Mouse (Mus musculus) forebrain, embryonic 13.5 days (tissue): ENCODE measurements at regions not wholly inside any gene's neighbourhood (a gene's known extent, or its start where the extent isn't known, plus 50 kb on each side); places are given as distances from the start of the nearest gene placed in this dataset.

Source experiments
- ATAC-seq: fragments of 200-750 bp; cut with Nextera tagmentation; 2 replicates; pipeline ENCODE4 v1.8.0; 2017
- H3K27ac ChIP-seq: fragments of 300-500 bp; sonication (generic); 2 replicates; pipeline ENCODE4 v1.5.1; 2015; ENCODE audit warnings: inconsistent platforms, mild to moderate bottlenecking, moderate library complexity
- H3K27me3 ChIP-seq: fragments of 300-500 bp; sonication (generic); 2 replicates; pipeline ENCODE4 v1.6.1; 2015; ENCODE audit warnings: mild to moderate bottlenecking, inconsistent platforms
- H3K36me3 ChIP-seq: fragments of 300-500 bp; sonication (generic); 2 replicates; pipeline ENCODE4 v1.6.1; 2015; ENCODE audit warnings: mild to moderate bottlenecking, inconsistent platforms; ENCODE audit not compliant: poor library complexity, severe bottlenecking
- H3K4me1 ChIP-seq: fragments of 300-500 bp; sonication (generic); 2 replicates; pipeline ENCODE4 v1.6.1; 2015; ENCODE audit warnings: inconsistent platforms
- H3K4me2 ChIP-seq: fragments of 300-500 bp; sonication (generic); 2 replicates; pipeline ENCODE4 v1.6.1; 2015; ENCODE audit warnings: inconsistent platforms, mild to moderate bottlenecking, moderate library complexity
- H3K4me3 ChIP-seq: fragments of 300-500 bp; sonication (generic); 2 replicates; pipeline ENCODE4 v1.5.1; 2015; ENCODE audit warnings: mild to moderate bottlenecking, inconsistent platforms
- H3K9ac ChIP-seq: fragments of 300-500 bp; sonication (generic); 2 replicates; pipeline ENCODE4 v1.6.1; 2015; ENCODE audit warnings: mild to moderate bottlenecking, inconsistent platforms
- H3K9me3 ChIP-seq: fragments of 300-500 bp; sonication (generic); replicated peaks from 2 replicates; pipeline ENCODE4 v1.6.1; 2016; ENCODE audit warnings: inconsistent platforms
- WGBS: fragments of 180-500 bp; shearing (Covaris S2); methylation state at CpG from one replicate; pipeline ENCODE4 v1.1.7; 2015; 5-methylcytosine and 5-hydroxymethylcytosine counted together

GRCm38 (mm10) chr15:50995688-50996087, 2889.0 kb upstream of the Gm7489 start:
- H3K27me3 ChIP-seq, result no peaks in the 10 kb centered on the region
- no peak overlapping the region for H3K27ac ChIP-seq
- no peaks in the 10 kb centered on the region for H3K36me3 ChIP-seq
- H3K9me3 ChIP-seq, result no peaks in the 10 kb centered on the region
- no peak for ATAC-seq
- peaks cover 7% of the 10 kb centered on the region for H3K4me1 ChIP-seq
- H3K9ac ChIP-seq, result no peak overlapping the region
- H3K4me2 ChIP-seq, result no peak overlapping the region
- WGBS, result 93% methylated on average over 3 of the region's 3 CpGs
- no peak overlapping the region for H3K4me3 ChIP-seq

GRCm38 (mm10) chr15:50996296-50996695, 2888.4 kb upstream of the Gm7489 start:
- 86% methylated on average over 4 of the region's 4 CpGs for WGBS
- Histone ChIP-seq H3K4me1 (peaks cover 7% of the 10 kb centered on the region), H3K27ac (no peak overlapping the region), H3K9ac (no peak overlapping the region), H3K4me2 (no peak overlapping the region), H3K27me3 (no peaks in the 10 kb centered on the region), H3K36me3 (no peaks in the 10 kb centered on the region), H3K4me3 (no peak overlapping the region), H3K9me3 (no peaks in the 10 kb centered on the region)
- ATAC-seq, result no peak

- ATAC-seq, result peak; percentile 89
- no peak overlapping the region for H3K4me3 ChIP-seq
- peak overlapping the region; percentile 33 for H3K4me2 ChIP-seq
Measured at GRCm38 (mm10) chr15:50997209-50997763, 2887.4 kb upstream of the Gm7489 start.

GRCm38 (mm10) chr15:51038968-51039367, 2845.7 kb upstream of the Gm7489 start:
- no peaks in the 10 kb centered on the region for H3K27me3 ChIP-seq
- no peak overlapping the region for H3K27ac ChIP-seq
- H3K9me3 ChIP-seq, result no peaks in the 10 kb centered on the region
- ATAC-seq, result no peak
- no peaks in the 10 kb centered on the region for H3K4me1 ChIP-seq
- no peaks in the 10 kb centered on the region for H3K36me3 ChIP-seq
- 7% methylated on average over 1 of the region's 1 CpGs for WGBS
- no peak overlapping the region for H3K9ac ChIP-seq
- H3K4me2 ChIP-seq, result no peak overlapping the region
- H3K4me3 ChIP-seq, result no peak overlapping the region

More at GRCm38 (mm10) chr15:50997209-50997763, 2887.4 kb upstream of the Gm7489 start:
- no peak overlapping the region for H3K9ac ChIP-seq
- peaks cover 7% of the 10 kb centered on the region for H3K4me1 ChIP-seq
- H3K27ac ChIP-seq, result peak overlapping the region; percentile 19; the same call in 1 of the 2 replicates
- WGBS, result 60% methylated on average over 11 of the region's 11 CpGs
- no peaks in the 10 kb centered on the region for H3K9me3 ChIP-seq
- no peaks in the 10 kb centered on the region for H3K36me3 ChIP-seq
- no peaks in the 10 kb centered on the region for H3K27me3 ChIP-seq

- Histone ChIP-seq H3K4me2 (peak overlapping the region; percentile 42), H3K9ac (no peak overlapping the region), H3K27me3 (no peaks in the 10 kb centered on the region), H3K4me3 (no peak overlapping the region), H3K36me3 (no peaks in the 10 kb centered on the region), H3K9me3 (no peaks in the 10 kb centered on the region), H3K27ac (no peak overlapping the region), H3K4me1 (peaks cover 11% of the 10 kb centered on the region)
- 33% methylated on average over 10 of the region's 10 CpGs for WGBS
- ATAC-seq, result peak; percentile 80
Measured at GRCm38 (mm10) chr15:51070538-51070937, 2814.2 kb upstream of the Gm7489 start.

- Histone ChIP-seq H3K27ac (no peak overlapping the region), H3K27me3 (no peaks in the 10 kb centered on the region), H3K4me2 (peak overlapping the region; percentile 42), H3K36me3 (no peaks in the 10 kb centered on the region), H3K4me1 (peaks cover 11% of the 10 kb centered on the region), H3K4me3 (no peak overlapping the region), H3K9me3 (no peaks in the 10 kb centered on the region), H3K9ac (no peak overlapping the region)
- 55% methylated on average over 10 of the region's 10 CpGs for WGBS
- peak; percentile 76 for ATAC-seq
Measured at GRCm38 (mm10) chr15:51071132-51071656, 2813.5 kb upstream of the Gm7489 start.

GRCm38 (mm10) chr15:51073678-51074077, 2811.0 kb upstream of the Gm7489 start:
- H3K9me3 ChIP-seq, result no peaks in the 10 kb centered on the region
- no peaks in the 10 kb centered on the region for H3K36me3 ChIP-seq
- no peak overlapping the region for H3K4me3 ChIP-seq
- H3K4me2 ChIP-seq, result no peak overlapping the region
- no peak overlapping the region for H3K9ac ChIP-seq
- H3K27me3 ChIP-seq, result no peaks in the 10 kb centered on the region
- no peak overlapping the region for H3K27ac ChIP-seq
- H3K4me1 ChIP-seq, result peaks cover 11% of the 10 kb centered on the region
- ATAC-seq, result no peak
- 77% methylated on average over 6 of the region's 6 CpGs for WGBS

- no peaks in the 10 kb centered on the region for H3K27me3 ChIP-seq
- H3K27ac ChIP-seq, result no peak overlapping the region
- no peak overlapping the region for H3K4me3 ChIP-seq
- 92% methylated on average over 7 of the region's 7 CpGs for WGBS
- no peak for ATAC-seq
- no peaks in the 10 kb centered on the region for H3K9me3 ChIP-seq
- no peaks in the 10 kb centered on the region for H3K36me3 ChIP-seq
- H3K4me2 ChIP-seq, result no peak overlapping the region
- H3K9ac ChIP-seq, result no peak overlapping the region
- H3K4me1 ChIP-seq, result peaks cover 11% of the 10 kb centered on the region
Measured at GRCm38 (mm10) chr15:51074196-51074595, 2810.5 kb upstream of the Gm7489 start.

GRCm38 (mm10) chr15:51083677-51084322, 2800.9 kb upstream of the Gm7489 start:
- H3K4me3 ChIP-seq, result no peak overlapping the region
- H3K9me3 ChIP-seq, result no peaks in the 10 kb centered on the region
- H3K4me2 ChIP-seq, result no peak overlapping the region
- no peak for ATAC-seq
- H3K4me1 ChIP-seq, result no peaks in the 10 kb centered on the region
- no peak overlapping the region for H3K27ac ChIP-seq
- 79% methylated on average over 12 of the region's 12 CpGs for WGBS
- H3K9ac ChIP-seq, result no peak overlapping the region
- no peaks in the 10 kb centered on the region for H3K27me3 ChIP-seq
- no peaks in the 10 kb centered on the region for H3K36me3 ChIP-seq

- no peaks in the 10 kb centered on the region for H3K27me3 ChIP-seq
- H3K36me3 ChIP-seq, result no peaks in the 10 kb centered on the region
- no peak overlapping the region for H3K4me2 ChIP-seq
- ATAC-seq, result no peak
- H3K27ac ChIP-seq, result no peak overlapping the region
- no peaks in the 10 kb centered on the region for H3K4me1 ChIP-seq
- H3K4me3 ChIP-seq, result no peak overlapping the region
- H3K9ac ChIP-seq, result no peak overlapping the region
- no peaks in the 10 kb centered on the region for H3K9me3 ChIP-seq
- WGBS, result 85% methylated on average over 7 of the region's 7 CpGs
Measured at GRCm38 (mm10) chr15:51092936-51093335, 2791.8 kb upstream of the Gm7489 start.

- no peaks in the 10 kb centered on the region for H3K36me3 ChIP-seq
- 0 out of 2 replicates have a peak, but pooled peaks cover 3% of the 10 kb centered on the region for H3K4me1 ChIP-seq
- no peaks in the 10 kb centered on the region for H3K9me3 ChIP-seq
- WGBS, result 60% methylated on average over 7 of the region's 7 CpGs
- H3K9ac ChIP-seq, result no peak overlapping the region
- peak overlapping the region; percentile 55 for H3K4me2 ChIP-seq
- ATAC-seq, result peak; percentile 55
- no peaks in the 10 kb centered on the region for H3K27me3 ChIP-seq
- H3K4me3 ChIP-seq, result no peak overlapping the region
- no peak overlapping the region for H3K27ac ChIP-seq
Measured at GRCm38 (mm10) chr15:51103948-51104347, 2780.8 kb upstream of the Gm7489 start.

GRCm38 (mm10) chr15:51104362-51104761, 2780.3 kb upstream of the Gm7489 start:
- H3K36me3 ChIP-seq, result no peaks in the 10 kb centered on the region
- ATAC-seq, result peak; percentile 77
- no peak overlapping the region for H3K27ac ChIP-seq
- H3K27me3 ChIP-seq, result no peaks in the 10 kb centered on the region
- WGBS, result 6% methylated on average over 10 of the region's 10 CpGs
- H3K4me2 ChIP-seq, result peak overlapping the region; percentile 55
- 0 out of 2 replicates have a peak overlapping the region, but pooled peaks have one; percentile 18 for H3K9ac ChIP-seq
- H3K9me3 ChIP-seq, result no peaks in the 10 kb centered on the region
- 0 out of 2 replicates have a peak, but pooled peaks cover 3% of the 10 kb centered on the region for H3K4me1 ChIP-seq
- H3K4me3 ChIP-seq, result peak overlapping the region; percentile 16; the same call in 1 of the 2 replicates
